Mouse (Mus musculus): ENCODE measurements around the gene St8sia6.

- TF ChIP-seq CTCF (IDR thresholded peaks at IDR 0.05; ENCODE audit: low read depth, low read length) (no peak), EP300 (IDR thresholded peaks at IDR 0.05; ENCODE audit: insufficient read depth, low read depth, low read length) (no peak), POLR2A (IDR thresholded peaks at IDR 0.05; ENCODE audit: insufficient read depth, low read length) (no peak)
These were observed 121.4 kb downstream of the St8sia6 start for GRCm38 (mm10) chr2:13672426-13672825.
